Mouse (Mus musculus) olfactory bulb, adult 2 months (tissue): ENCODE data around the gene Plekhg3.

Source experiments
- CTCF ChIP-seq: fragments of 200-500 bp; IDR thresholded peaks from 2 replicates; pipeline ENCODE4 v1.5.1; 2012; ENCODE audit warnings: low read depth, mild to moderate bottlenecking, low read length, moderate library complexity; ENCODE audit not compliant: insufficient read depth
- POLR2A ChIP-seq: fragments of 200-500 bp; IDR thresholded peaks from 2 replicates; pipeline ENCODE4 v1.6.1; 2012; ENCODE audit warnings: mild to moderate bottlenecking, low read depth, low read length, moderate library complexity; ENCODE audit not compliant: insufficient read depth

GRCm38 (mm10) chr12:76582139-76582538 lies 51.4 kb downstream of the Plekhg3 start:
- no peak for TF ChIP-seq CTCF
- no peak for TF ChIP-seq POLR2A
